Mouse (Mus musculus) spleen, postnatal 10 days (tissue): Measurements from ENCODE around the gene Ugdh.

Experiments used
- DNase-seq, 2 experiments: peaks; one replicate each; pipeline ENCODE4 v3.0.0; 2021 to 2022; ENCODE audit warnings: low spot score in 2 of 2

The Ugdh gene

GRCm38 (mm10) chr5:65429441-65429840 lies 6.3 kb downstream of the Ugdh start:
- no peak for DNase-seq

- no peak for DNase-seq
Measured at GRCm38 (mm10) chr5:65428321-65428720, 7.4 kb downstream of the Ugdh start.

GRCm38 (mm10) chr5:65425251-65425650 lies 10.5 kb downstream of the Ugdh start:
- no peak for DNase-seq

DNA sequence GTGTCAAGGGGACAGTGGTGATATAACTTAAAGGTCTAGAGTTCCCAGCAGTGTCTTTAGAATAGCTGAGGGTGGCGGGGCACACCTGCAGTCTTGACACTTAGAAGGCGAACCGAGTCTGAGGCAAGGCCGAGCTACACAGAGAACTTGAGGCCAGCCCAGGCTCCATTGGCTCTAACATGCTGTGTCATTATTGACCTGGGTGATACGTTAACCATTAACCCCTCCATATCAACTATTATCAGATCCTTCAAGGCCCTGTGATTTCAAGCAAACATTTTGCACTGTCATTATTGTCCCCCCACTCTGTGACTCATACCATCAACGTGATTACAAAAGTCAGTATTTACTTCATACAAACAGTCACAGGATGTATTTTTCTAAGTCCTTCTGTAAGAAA lies 11.5 kb downstream of the Ugdh start:
- DNase-seq = no peak

GRCm38 (mm10) chr5:65422803-65423202 lies 12.9 kb downstream of the Ugdh start:
- DNase-seq = no peak

DNA sequence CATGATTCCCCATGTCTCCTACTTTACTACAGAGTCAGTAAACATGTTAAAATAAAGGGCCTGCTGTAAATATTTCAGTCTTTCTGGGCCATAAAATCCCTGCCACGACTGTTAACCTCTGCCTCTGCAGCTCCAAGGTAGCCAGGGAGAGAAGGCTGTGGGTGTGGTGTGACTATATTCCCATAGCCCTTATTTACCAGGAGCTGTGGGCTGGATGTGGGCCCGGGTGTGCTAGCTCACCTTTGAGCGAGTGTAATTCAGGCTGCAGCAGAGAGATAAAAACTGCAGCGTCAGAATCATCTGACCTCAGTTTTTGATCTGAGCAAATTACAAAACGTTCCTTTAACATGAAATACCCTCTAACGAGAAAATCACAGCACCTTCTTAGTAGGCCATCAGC lies 14.9 kb downstream of the Ugdh start:
- no peak for DNase-seq

DNA sequence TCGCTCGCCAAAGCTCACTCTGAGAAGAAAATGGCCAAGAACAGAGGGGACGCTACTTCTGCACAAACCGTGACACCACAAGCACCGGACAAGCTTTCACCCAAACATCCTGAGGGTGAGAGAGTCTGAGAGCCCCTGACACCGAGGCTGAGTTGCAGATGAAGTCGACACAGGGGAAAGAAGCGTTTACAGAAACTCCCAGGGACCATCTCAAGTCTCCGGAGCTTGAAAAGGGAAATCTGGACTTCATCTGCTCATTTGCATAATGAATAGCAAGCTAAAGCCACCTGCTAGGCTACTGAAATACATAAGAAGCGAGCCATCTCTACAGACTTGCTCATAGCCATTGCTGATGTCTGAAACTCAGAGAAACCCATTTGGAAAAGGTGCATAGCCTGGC lies 16.6 kb downstream of the Ugdh start:
- DNase-seq = no peak

DNA sequence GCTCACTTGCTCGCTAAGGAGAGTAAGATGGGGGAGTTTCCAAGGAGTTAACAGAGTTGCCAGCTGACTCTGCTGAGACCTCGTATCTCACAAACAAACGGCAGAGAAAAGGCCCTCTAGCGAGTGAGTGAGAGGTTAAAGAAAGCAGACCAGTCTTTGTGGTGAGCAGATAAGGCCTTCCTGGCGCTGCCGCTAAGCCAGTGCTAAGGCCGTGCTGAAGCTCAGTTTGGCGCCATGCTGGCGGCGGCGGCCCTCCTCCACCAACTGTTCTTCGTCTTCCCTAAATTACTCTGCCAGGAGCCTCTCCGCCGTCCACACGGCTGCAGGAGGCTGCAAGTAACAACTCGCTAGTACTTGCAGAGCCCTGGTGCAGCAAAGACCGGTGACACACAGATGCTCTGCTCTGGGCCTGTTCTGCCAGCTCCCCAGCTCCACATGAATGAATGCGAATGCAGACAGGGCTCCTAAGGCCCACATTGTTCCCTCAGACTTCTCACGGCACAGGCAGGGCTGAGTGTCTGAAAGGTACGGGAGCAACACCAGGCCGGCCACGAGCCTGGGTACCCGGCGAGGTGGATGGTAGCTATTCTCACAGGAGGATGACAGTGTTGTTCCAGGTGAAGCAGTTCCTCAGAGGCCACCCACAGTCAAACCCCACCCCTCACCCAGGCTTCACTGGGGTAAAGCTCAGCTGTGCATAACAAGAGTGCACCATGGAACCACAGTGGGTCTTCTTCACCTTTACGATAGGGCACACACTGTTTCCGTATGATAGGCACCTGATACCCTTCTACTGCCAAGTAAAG lies 19.9 kb downstream of the Ugdh start:
- peak in 1 of 2 experiments; percentile 25 for DNase-seq

- no peak for DNase-seq
Measured at GRCm38 (mm10) chr5:65407989-65408388, 27.8 kb downstream of the Ugdh start.

- peak; percentile 71 to 84 for DNase-seq
Measured at GRCm38 (mm10) chr5:65401251-65401994, 34.3 kb downstream of the Ugdh start.

DNA sequence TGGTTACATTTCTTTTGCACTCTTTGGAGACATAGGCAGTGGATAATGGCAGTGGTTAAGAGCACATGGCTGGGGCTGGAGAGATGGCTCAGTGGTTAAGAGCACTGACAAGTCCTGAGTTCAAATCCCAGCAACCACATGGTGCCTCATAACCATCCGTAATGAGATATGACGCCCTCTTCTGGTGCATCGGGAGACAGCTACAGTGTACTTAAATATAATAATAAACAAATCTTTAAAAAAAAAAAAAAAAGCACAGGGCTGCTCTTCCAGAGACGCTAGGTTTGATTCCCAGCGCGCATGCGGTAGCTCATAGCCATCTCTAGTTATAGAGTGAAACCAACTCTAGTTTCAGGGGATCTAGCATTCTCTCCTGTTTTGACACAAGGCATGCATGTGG lies 41.3 kb downstream of the Ugdh start:
- no peak for DNase-seq

DNA sequence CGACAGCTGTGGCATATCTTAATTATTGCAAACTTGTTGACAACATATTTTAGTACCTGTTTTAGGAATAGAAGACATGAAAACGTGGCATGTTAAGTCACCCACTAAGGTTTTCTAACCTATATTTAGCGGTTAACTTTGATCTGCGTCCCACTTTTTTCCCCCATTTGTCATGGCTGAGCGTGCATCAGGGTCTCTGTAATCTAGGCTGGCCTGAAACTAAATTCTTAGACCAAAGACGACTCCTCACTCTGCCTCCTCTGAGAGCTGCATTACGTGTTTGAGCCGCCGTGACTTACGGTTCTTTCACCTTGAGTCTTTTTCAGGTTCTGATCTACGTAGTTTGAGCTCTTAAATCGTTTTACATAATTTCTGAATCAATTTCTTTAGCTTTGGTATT lies 44.0 kb downstream of the Ugdh start:
- peak; percentile 11 to 22 for DNase-seq

- DNase-seq = peak; percentile 99 to 100
Measured at GRCm38 (mm10) chr5:65390648-65391644, 44.8 kb downstream of the Ugdh start, which contains the start of the genes Rpl9 and Lias. Rpl9 (minus strand) TSS chr5:65391444. Lias (plus strand) TSS chr5:65391497.

DNA sequence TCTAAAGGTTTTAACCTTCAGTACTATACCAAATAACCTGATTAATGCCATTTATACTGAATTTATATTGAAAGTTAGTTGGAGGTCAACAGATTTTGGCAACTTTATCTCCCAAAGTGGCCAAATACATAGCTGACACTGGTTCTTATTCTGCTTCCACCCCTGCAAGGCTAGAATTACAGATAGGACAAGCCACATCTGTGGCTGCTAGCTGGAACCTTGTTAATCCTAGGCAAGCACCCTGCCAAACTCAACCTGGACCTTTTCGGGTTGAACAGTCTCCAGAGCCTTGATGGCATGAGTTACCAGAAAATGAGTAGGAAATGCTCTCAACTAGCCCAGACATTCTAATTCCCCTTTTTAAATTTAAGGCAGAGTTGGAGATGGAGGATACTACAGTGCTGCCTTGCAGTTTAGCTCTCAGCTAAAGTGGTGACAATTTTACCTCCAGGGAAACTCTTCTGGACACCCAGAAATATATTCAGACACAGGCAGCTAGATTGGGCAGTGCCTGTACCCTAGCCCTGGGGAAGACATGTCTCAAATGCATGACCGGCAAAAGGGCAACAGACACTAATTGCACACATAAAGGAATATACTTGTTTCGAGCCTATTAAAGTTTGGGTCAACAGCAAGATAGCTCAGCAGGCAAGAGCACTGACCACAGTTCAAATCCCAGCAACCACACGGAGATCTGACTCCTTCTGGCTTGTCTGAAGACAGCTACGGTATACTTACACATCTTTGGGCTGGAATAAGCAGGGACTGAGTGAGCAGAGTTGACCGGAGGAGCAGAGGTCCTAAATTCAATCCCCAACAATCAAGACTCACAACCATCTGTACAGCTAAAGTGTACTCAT lies 48.5 kb downstream of the Ugdh start:
- DNase-seq = no peak

DNA sequence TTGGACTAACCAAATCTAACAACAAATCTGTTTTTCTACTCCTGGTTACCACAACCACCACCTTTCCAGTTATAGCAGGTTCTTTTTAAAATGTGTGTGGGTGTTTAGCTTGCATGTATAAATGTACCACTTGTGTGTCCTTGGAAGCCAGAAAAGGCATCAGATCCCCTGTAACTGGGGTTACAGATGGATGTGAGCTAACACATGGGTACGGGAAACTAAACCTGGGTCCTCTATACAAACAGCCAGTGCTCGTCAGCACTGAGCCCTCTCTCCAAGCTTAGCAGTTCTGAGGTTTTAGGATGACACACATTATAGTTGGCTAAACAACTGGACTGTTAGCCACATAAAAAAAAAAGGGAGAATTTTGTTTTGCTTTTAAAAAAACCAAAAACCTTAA lies 50.0 kb downstream of the Ugdh start:
- DNase-seq = no peak

DNA sequence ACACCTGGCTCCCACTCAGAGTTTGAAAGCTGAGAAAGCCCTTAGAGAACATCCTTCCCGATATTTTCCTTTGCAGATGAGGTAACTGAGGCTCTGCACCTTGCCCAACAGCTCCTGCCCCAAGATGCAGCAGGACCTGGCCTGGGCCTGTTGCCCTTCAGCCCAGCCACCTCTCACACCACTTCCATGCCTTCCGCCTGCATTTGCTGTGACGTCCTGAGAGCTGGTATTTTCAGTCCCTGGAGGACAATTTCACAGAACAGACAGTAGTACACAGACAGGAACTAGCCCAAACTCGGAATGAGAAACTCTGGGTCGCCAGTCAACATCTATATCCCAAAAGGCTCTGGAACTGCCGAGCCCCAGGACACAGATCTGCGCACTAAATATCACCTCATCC lies 61.0 kb downstream of the Ugdh start:
- no peak for DNase-seq

- DNase-seq = no peak
Measured at GRCm38 (mm10) chr5:65371551-65371950, 64.2 kb downstream of the Ugdh start.

DNA sequence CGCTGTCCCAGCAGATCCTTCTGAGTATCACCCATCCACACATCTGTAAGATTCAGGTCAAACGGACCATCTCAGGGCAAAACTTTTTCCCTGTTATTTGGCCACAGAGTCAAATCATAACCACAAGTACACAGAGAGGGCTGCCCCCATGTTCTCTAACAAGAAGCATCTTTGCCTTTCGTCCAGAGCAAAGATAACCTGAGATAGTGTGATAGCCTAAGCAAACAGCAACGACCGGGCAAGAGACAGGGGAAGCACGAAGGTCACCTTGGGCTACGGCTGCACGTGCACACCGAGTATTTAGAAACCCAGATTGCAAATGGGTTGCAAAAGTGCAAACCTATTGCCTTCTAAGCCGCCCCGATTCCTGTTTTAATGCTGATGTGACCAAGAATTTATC lies 67.9 kb downstream of the Ugdh start:
- no peak for DNase-seq
